Mouse (Mus musculus): ENCODE measurements at regions not wholly inside any gene's neighbourhood (a gene's known extent, or its start where the extent isn't known, plus 50 kb on each side); places are given as distances from the start of the nearest gene placed in this dataset.

GRCm38 (mm10) chr7:90077565-90077964, 52.4 kb upstream of the Picalm start:
- TF ChIP-seq GATA1 (IDR thresholded peaks at IDR 0.05; ENCODE audit: borderline replicate concordance, low read length) (no peak), FLI1 (IDR thresholded peaks at IDR 0.05; ENCODE audit: low read length) (no peak)
